Mouse (Mus musculus) embryonic fibroblast, embryonic 13.5 days (primary cell): ENCODE results near the gene Aven.

ENCODE experiments used
- CTCF ChIP-seq: IDR thresholded peaks from 2 replicates; pipeline ENCODE4 v1.5.1; 2011; ENCODE audit warnings: mild to moderate bottlenecking, control low read depth, low read length, moderate library complexity, borderline replicate concordance; ENCODE audit not compliant: insufficient read depth
- POLR2A ChIP-seq: IDR thresholded peaks from 2 replicates; pipeline ENCODE4 v1.6.1; 2011; ENCODE audit warnings: low read depth, mild to moderate bottlenecking, control low read depth, low read length, moderate library complexity

DNA sequence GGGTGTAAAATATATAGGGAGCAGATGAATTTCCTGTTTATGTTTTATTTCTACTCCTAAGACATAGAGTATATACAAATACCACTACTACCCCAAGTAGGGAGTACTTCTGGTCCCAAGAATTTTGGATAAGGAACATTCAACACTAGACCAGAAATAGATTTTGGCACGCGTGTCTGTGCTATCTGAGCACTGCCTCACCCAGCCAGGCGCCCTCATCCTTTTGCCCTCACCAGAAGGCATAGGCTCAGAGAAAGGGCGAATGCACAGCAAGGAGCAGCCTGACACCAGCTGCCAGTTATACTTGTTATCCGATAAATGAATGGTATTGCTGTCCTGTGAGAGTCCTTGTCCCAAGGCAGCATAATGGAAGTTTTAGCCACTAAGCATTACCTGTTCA, 144.4 kb downstream of the Aven start:
- TF ChIP-seq CTCF (no peak), POLR2A (no peak)
